Mouse (Mus musculus): ENCODE data around the gene H2-M10.6. TPM values are rescaled to one million over a fixed set of nuclear protein-coding genes. Genes with fewer than 3 reads are reported as not detected.
A peak's percentile ranks its signal among the peaks of the same experiment; 100 is the strongest.
"Not testable (repeated sequence)": the region's sequence is repeated elsewhere in the genome, so short reads cannot be mapped to it uniquely, and the experiment has no call there.

Gene H2-M10.6
- polyA plus RNA-seq, 1 experiment from 2014 or later: not detected

GRCm38 (mm10) chr17:36788351-36788750 lies 23.6 kb upstream of the H2-M10.6 start:
- 74% methylated on average over 2 of the region's 2 CpGs for WGBS
- H3K9ac ChIP-seq (ENCODE audit: low read depth, low read length): no peak overlapping the region
- H3K9me3 ChIP-seq (replicated peaks; ENCODE audit: low read length): no peaks in the 10 kb centered on the region
- TF ChIP-seq CTCF (IDR thresholded peaks at IDR 0.05; ENCODE audit: low read depth): no peak
- no peaks in the 10 kb centered on the region for H3K27me3 ChIP-seq (ENCODE audit: insufficient read depth, low read length)
- H3K36me3 ChIP-seq (ENCODE audit: insufficient read depth, low read length): no peaks in the 10 kb centered on the region
- no peaks in the 10 kb centered on the region for H3K4me1 ChIP-seq (replicated peaks; ENCODE audit: insufficient read depth, low read length)
- H3K4me3 ChIP-seq (replicated peaks; ENCODE audit: low read depth, low read length): no peak overlapping the region
- no peak for DNase-seq (ENCODE audit: low spot score)
- no peak overlapping the region for H3K4me2 ChIP-seq (ENCODE audit: low read length)
- no peak overlapping the region for H3K27ac ChIP-seq
- ATAC-seq (replicated peaks; ENCODE audit: low FRiP score, low read depth): no peak

- peak; percentile 90 for TF ChIP-seq CTCF (IDR thresholded peaks at IDR 0.05; ENCODE audit: low read depth)
Measured at GRCm38 (mm10) chr17:36788801-36789200, 23.2 kb upstream of the H2-M10.6 start.

GRCm38 (mm10) chr17:36799493-36799892 lies 12.5 kb upstream of the H2-M10.6 start:
- Histone ChIP-seq H3K27me3 (ENCODE audit: insufficient read depth, low read length) (no peaks in the 10 kb centered on the region), H3K4me2 (ENCODE audit: low read length) (no peak overlapping the region), H3K9me3 (replicated peaks; ENCODE audit: low read length) (no peaks in the 10 kb centered on the region), H3K4me3 (replicated peaks; ENCODE audit: low read depth, low read length) (no peak overlapping the region), H3K4me1 (replicated peaks; ENCODE audit: insufficient read depth, low read length) (no peaks in the 10 kb centered on the region), H3K36me3 (ENCODE audit: insufficient read depth, low read length) (no peaks in the 10 kb centered on the region), H3K27ac (no peak overlapping the region), H3K9ac (ENCODE audit: low read depth, low read length) (no peak overlapping the region)
- no peak for TF ChIP-seq CTCF (IDR thresholded peaks at IDR 0.05; ENCODE audit: low read depth)
- WGBS: 84% methylated on average over 10 of the region's 10 CpGs
- no peak for DNase-seq (ENCODE audit: low spot score)
- no peak for ATAC-seq (replicated peaks; ENCODE audit: low FRiP score, low read depth)

More at GRCm38 (mm10) chr17:36788801-36789200, 23.2 kb upstream of the H2-M10.6 start:
- H3K27me3 ChIP-seq (ENCODE audit: insufficient read depth, low read length); H3K9ac ChIP-seq (ENCODE audit: low read depth, low read length); H3K9me3 ChIP-seq (replicated peaks; ENCODE audit: low read length); H3K4me2 ChIP-seq (ENCODE audit: low read length); ATAC-seq (replicated peaks; ENCODE audit: low FRiP score, low read depth); H3K4me1 ChIP-seq (replicated peaks; ENCODE audit: insufficient read depth, low read length); H3K4me3 ChIP-seq (replicated peaks; ENCODE audit: low read depth, low read length); H3K36me3 ChIP-seq (ENCODE audit: insufficient read depth, low read length); H3K27ac ChIP-seq: not testable (repeated sequence)
- DNase-seq (ENCODE audit: low spot score): peak; percentile 80

- not testable (repeated sequence) for ATAC-seq (replicated peaks; ENCODE audit: low FRiP score, low read depth); H3K9ac ChIP-seq (ENCODE audit: low read depth, low read length); H3K27me3 ChIP-seq (ENCODE audit: insufficient read depth, low read length); H3K36me3 ChIP-seq (ENCODE audit: insufficient read depth, low read length); H3K27ac ChIP-seq; H3K4me1 ChIP-seq (replicated peaks; ENCODE audit: insufficient read depth, low read length); H3K4me2 ChIP-seq (ENCODE audit: low read length); H3K9me3 ChIP-seq (replicated peaks; ENCODE audit: low read length); H3K4me3 ChIP-seq (replicated peaks; ENCODE audit: low read depth, low read length); DNase-seq (ENCODE audit: low spot score)
- WGBS: 40% methylated on average over 4 of the region's 4 CpGs
Measured at GRCm38 (mm10) chr17:36799921-36800462, 12.0 kb upstream of the H2-M10.6 start.

GRCm38 (mm10) chr17:36824005-36824404 lies 12.0 kb downstream of the H2-M10.6 start:
- ATAC-seq (replicated peaks; ENCODE audit: low FRiP score, low read depth) (no peak), DNase-seq (ENCODE audit: low spot score) (peak; percentile 67)
- no peak overlapping the region for H3K4me3 ChIP-seq (replicated peaks; ENCODE audit: low read depth, low read length)
- no peaks in the 10 kb centered on the region for H3K4me1 ChIP-seq (replicated peaks; ENCODE audit: insufficient read depth, low read length)
- H3K9ac ChIP-seq (ENCODE audit: low read depth, low read length): no peak overlapping the region
- H3K36me3 ChIP-seq (ENCODE audit: insufficient read depth, low read length): no peaks in the 10 kb centered on the region
- no peak overlapping the region for H3K4me2 ChIP-seq (ENCODE audit: low read length)
- H3K27me3 ChIP-seq (ENCODE audit: insufficient read depth, low read length): no peaks in the 10 kb centered on the region
- no peaks in the 10 kb centered on the region for H3K9me3 ChIP-seq (replicated peaks; ENCODE audit: low read length)
- peak; percentile 84 for TF ChIP-seq CTCF (IDR thresholded peaks at IDR 0.05; ENCODE audit: low read depth)
- H3K27ac ChIP-seq: no peak overlapping the region

GRCm38 (mm10) chr17:36825525-36825924 lies 13.6 kb downstream of the H2-M10.6 start:
- Histone ChIP-seq H3K4me3 (replicated peaks; ENCODE audit: low read depth, low read length) (no peak overlapping the region), H3K27me3 (ENCODE audit: insufficient read depth, low read length) (no peaks in the 10 kb centered on the region), H3K9ac (ENCODE audit: low read depth, low read length) (no peak overlapping the region), H3K36me3 (ENCODE audit: insufficient read depth, low read length) (no peaks in the 10 kb centered on the region), H3K4me1 (replicated peaks; ENCODE audit: insufficient read depth, low read length) (no peaks in the 10 kb centered on the region), H3K9me3 (replicated peaks; ENCODE audit: low read length) (no peaks in the 10 kb centered on the region), H3K4me2 (ENCODE audit: low read length) (no peak overlapping the region), H3K27ac (no peak overlapping the region)
- no peak; the same call in 1 of the 2 replicates for TF ChIP-seq CTCF (IDR thresholded peaks at IDR 0.05; ENCODE audit: low read depth)
- 26% methylated on average over 4 of the region's 4 CpGs for WGBS
- peak; percentile 49 for DNase-seq (ENCODE audit: low spot score)
- ATAC-seq (replicated peaks; ENCODE audit: low FRiP score, low read depth): peak; percentile 59; the same call in 1 of the 2 replicates

- H3K9ac ChIP-seq (ENCODE audit: low read depth, low read length); H3K36me3 ChIP-seq (ENCODE audit: insufficient read depth, low read length); H3K4me3 ChIP-seq (replicated peaks; ENCODE audit: low read depth, low read length); H3K27ac ChIP-seq; H3K4me1 ChIP-seq (replicated peaks; ENCODE audit: insufficient read depth, low read length); H3K4me2 ChIP-seq (ENCODE audit: low read length); H3K9me3 ChIP-seq (replicated peaks; ENCODE audit: low read length); H3K27me3 ChIP-seq (ENCODE audit: insufficient read depth, low read length); ATAC-seq (replicated peaks; ENCODE audit: low FRiP score, low read depth): not testable (repeated sequence)
- 16% methylated on average over 5 of the region's 5 CpGs for WGBS
- peak; percentile 84 for TF ChIP-seq CTCF (IDR thresholded peaks at IDR 0.05; ENCODE audit: low read depth)
- peak; percentile 90 for DNase-seq (ENCODE audit: low spot score)
Measured at GRCm38 (mm10) chr17:36826002-36826401, 14.0 kb downstream of the H2-M10.6 start.
